Mouse (Mus musculus): ENCODE data around the gene 4933406M09Rik. TPM values are rescaled to one million over a fixed set of nuclear protein-coding genes. Genes with fewer than 3 reads are reported as not detected.

Gene 4933406M09Rik
- total and polyA plus RNA-seq, 3 experiments: not detected

- H3K4me3 ChIP-seq (replicated peaks in 1 of 3; ENCODE audit: low read depth in 2 of 3, low read length in 2 of 3, poor library complexity in 1 of 3): no peak overlapping the region
- DNase-seq (ENCODE audit: extremely low read depth): no peak
- dilution Hi-C loops (cut with MboI; ENCODE audit: extremely low pct_ligation_motif_present, extremely low pct_unique_long_range_greater_than_20kb, low sequenced_read_pairs) (no loop called here), in situ Hi-C loops (cut with MboI; ENCODE audit: low pct_ligation_motif_present, low pct_unique_long_range_greater_than_20kb, low sequenced_read_pairs) (no loop called here)
- H3K9ac ChIP-seq (ENCODE audit: insufficient read depth, low read depth): no peak overlapping the region
- H3K36me3 ChIP-seq (replicated peaks in 1 of 2; ENCODE audit: control insufficient read depth in 1 of 2, insufficient read depth in 1 of 2, low read length in 1 of 2): peaks cover 69 to 90% of the 10 kb centered on the region in 2 experiments
- H3K79me2 ChIP-seq (replicated peaks; ENCODE audit: control insufficient read depth, extremely low read depth, insufficient read depth, poor library complexity, severe bottlenecking): peaks cover 4% of the 10 kb centered on the region
- H3K27me3 ChIP-seq (replicated peaks): no peaks in the 10 kb centered on the region
- H3K9me3 ChIP-seq (replicated peaks; ENCODE audit: low read length): no peaks in the 10 kb centered on the region
- TF ChIP-seq ETS1 (conservative IDR thresholded peaks at IDR 0.05; ENCODE audit: low read depth, low read length) (no peak), USF2 (conservative IDR thresholded peaks at IDR 0.05; ENCODE audit: low read depth, low read length) (no peak), TBP (conservative IDR thresholded peaks at IDR 0.05; ENCODE audit: low read depth, low read length) (no peak)
- no peaks in the 10 kb centered on the region for H3K4me1 ChIP-seq (ENCODE audit: control insufficient read depth in 1 of 2, insufficient read depth in 2 of 2)
- H3K4me2 ChIP-seq (ENCODE audit: insufficient read depth, low read depth, poor library complexity, severe bottlenecking): no peak overlapping the region
- H3K27ac ChIP-seq (ENCODE audit: insufficient read depth, low read depth): no peak overlapping the region
Observed at GRCm38 (mm10) chr1:134353326-134353725, 32.4 kb upstream of the 4933406M09Rik start.

GRCm38 (mm10) chr1:134357461-134357860 is 28.3 kb upstream of the 4933406M09Rik start:
- no peak overlapping the region for H3K27ac ChIP-seq (ENCODE audit: insufficient read depth, low read depth)
- in situ Hi-C loops (cut with MboI; ENCODE audit: low pct_ligation_motif_present, low pct_unique_long_range_greater_than_20kb, low sequenced_read_pairs) (no loop called here), dilution Hi-C loops (cut with MboI; ENCODE audit: extremely low pct_ligation_motif_present, extremely low pct_unique_long_range_greater_than_20kb, low sequenced_read_pairs) (no loop called here)
- H3K9me3 ChIP-seq (replicated peaks; ENCODE audit: low read length): no peaks in the 10 kb centered on the region
- no peak for DNase-seq (ENCODE audit: extremely low read depth)
- no peak for TF ChIP-seq SIN3A (IDR thresholded peaks at IDR 0.05; ENCODE audit: low read length)
- no peak for TF ChIP-seq JUN (IDR thresholded peaks at IDR 0.05; ENCODE audit: insufficient read depth, low read depth, low read length)
- TF ChIP-seq ELF1 (IDR thresholded peaks at IDR 0.05; ENCODE audit: low read depth, low read length): no peak
- no peak for TF ChIP-seq TCF12 (IDR thresholded peaks at IDR 0.05; ENCODE audit: low read depth, low read length)
- TF ChIP-seq PAX5 (IDR thresholded peaks at IDR 0.05; ENCODE audit: low read length): no peak
- TF ChIP-seq TBP (conservative IDR thresholded peaks at IDR 0.05; ENCODE audit: low read depth, low read length): no peak
- TF ChIP-seq RCOR1 (conservative IDR thresholded peaks at IDR 0.05; ENCODE audit: low read depth, low read length): no peak
- no peak for TF ChIP-seq CTCF (conservative IDR thresholded peaks at IDR 0.05 in 1 of 2, IDR thresholded peaks at IDR 0.05 in 1 of 2; ENCODE audit: low read depth in 2 of 2, low read length in 2 of 2)
- TF ChIP-seq E2F4 (IDR thresholded peaks at IDR 0.05; ENCODE audit: insufficient replicate concordance, low read depth, low read length): no peak
- TF ChIP-seq HCFC1 (IDR thresholded peaks at IDR 0.05; ENCODE audit: low read depth, low read length): no peak
- TF ChIP-seq SMC3 (IDR thresholded peaks at IDR 0.05; ENCODE audit: low read depth, low read length): no peak
- no peak for TF ChIP-seq USF2 (conservative IDR thresholded peaks at IDR 0.05; ENCODE audit: low read depth, low read length)
- TF ChIP-seq ZNF384 (IDR thresholded peaks at IDR 0.05; ENCODE audit: low read depth, low read length): no peak
- TF ChIP-seq EP300 (IDR thresholded peaks at IDR 0.05; ENCODE audit: low read length): no peak
- TF ChIP-seq RAD21 (IDR thresholded peaks at IDR 0.05; ENCODE audit: low read depth, low read length): no peak
- no peak for TF ChIP-seq ZC3H11A (IDR thresholded peaks at IDR 0.05; ENCODE audit: low read depth, low read length)
- TF ChIP-seq KAT2A (IDR thresholded peaks at IDR 0.05; ENCODE audit: insufficient replicate concordance, low read length): no peak
- TF ChIP-seq MXI1 (IDR thresholded peaks at IDR 0.05; ENCODE audit: low read depth, low read length): no peak
- no peak for TF ChIP-seq USF1 (IDR thresholded peaks at IDR 0.05; ENCODE audit: low read depth, low read length)
- H3K4me3 ChIP-seq (replicated peaks in 1 of 3; ENCODE audit: low read depth in 2 of 3, low read length in 2 of 3, poor library complexity in 1 of 3): no peak overlapping the region
- peaks cover 2 to 13% of the 10 kb centered on the region in 2 experiments; a peak in 3 of 4 replicates for H3K4me1 ChIP-seq (ENCODE audit: control insufficient read depth in 1 of 2, insufficient read depth in 2 of 2)
- peaks cover 50 to 74% of the 10 kb centered on the region in 2 experiments for H3K36me3 ChIP-seq (replicated peaks in 1 of 2; ENCODE audit: control insufficient read depth in 1 of 2, insufficient read depth in 1 of 2, low read length in 1 of 2)
- no peak overlapping the region for H3K4me2 ChIP-seq (ENCODE audit: insufficient read depth, low read depth, poor library complexity, severe bottlenecking)
- H3K9ac ChIP-seq (ENCODE audit: insufficient read depth, low read depth): no peak overlapping the region
- H3K79me2 ChIP-seq (replicated peaks; ENCODE audit: control insufficient read depth, extremely low read depth, insufficient read depth, poor library complexity, severe bottlenecking): peaks cover 28% of the 10 kb centered on the region
- H3K27me3 ChIP-seq (replicated peaks): no peaks in the 10 kb centered on the region
